Mouse (Mus musculus) urinary bladder, postnatal 36 days (tissue): Measurements from ENCODE around the gene Foxred2.

Experiments used
- DNase-seq, 2 experiments: peaks; one replicate each; pipeline ENCODE4 v3.0.0; 2022; ENCODE audit warnings: low spot score in 2 of 2, mixed read lengths in 1 of 2

The Foxred2 gene

DNA sequence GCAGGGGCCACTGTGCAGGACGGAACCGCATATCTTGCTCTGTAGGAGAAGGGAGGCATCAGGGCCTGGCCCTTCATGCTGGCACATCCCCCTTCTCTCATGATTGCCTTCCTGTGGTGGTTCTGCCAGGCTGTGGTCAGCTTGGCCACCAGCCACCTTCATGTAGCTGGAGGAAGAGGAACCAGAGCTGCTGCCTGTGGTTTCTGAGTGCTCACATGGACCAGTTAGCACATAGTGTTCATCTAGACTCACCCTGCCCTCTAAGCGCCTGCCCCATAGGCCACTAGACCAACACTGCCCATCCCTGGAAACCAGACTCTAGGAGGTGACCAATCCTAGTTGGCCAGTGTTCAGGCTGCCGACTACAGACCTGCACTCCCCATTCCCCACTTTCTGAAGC is 10.8 kb downstream of the Foxred2 start:
- no peak for DNase-seq

DNA sequence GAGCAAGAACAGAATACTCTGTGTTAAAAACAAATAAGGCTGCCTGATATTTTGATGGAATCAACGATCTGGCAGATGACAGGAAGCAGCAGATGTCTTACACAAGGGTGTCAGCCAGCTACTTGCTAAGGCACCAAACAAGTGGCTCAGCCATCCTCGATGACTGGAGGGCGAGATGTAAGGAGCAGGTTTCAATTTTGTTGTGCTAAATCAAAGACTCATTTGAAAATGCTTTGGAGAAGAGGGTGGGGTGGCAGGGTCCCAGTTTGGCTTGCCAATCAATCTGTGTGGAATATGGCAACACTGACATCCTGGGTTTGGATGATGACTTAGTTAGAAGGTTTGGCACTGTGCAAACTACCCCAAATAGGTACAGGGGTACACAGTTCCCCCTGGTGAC is 15.0 kb downstream of the Foxred2 start:
- DNase-seq, result no peak

DNA sequence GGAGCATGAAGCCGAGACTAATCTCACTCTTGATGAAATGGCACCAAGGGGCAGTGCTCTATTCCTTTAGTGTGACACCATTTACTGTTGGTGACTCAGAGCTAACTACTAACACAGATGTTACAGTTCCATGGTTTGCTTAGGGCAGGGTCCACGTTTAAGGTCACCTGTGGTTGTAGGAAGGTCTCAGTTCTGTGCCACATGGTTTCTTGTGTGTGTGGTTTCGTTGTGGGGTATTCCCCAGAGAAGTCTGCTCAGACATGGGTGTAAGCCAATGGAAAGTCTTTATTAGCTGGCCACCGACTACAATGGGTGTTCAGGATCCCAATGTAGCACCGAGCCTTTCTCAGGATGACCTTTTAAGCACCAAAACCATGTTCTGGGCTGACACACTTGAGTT is 18.0 kb downstream of the Foxred2 start:
- no peak for DNase-seq

DNA sequence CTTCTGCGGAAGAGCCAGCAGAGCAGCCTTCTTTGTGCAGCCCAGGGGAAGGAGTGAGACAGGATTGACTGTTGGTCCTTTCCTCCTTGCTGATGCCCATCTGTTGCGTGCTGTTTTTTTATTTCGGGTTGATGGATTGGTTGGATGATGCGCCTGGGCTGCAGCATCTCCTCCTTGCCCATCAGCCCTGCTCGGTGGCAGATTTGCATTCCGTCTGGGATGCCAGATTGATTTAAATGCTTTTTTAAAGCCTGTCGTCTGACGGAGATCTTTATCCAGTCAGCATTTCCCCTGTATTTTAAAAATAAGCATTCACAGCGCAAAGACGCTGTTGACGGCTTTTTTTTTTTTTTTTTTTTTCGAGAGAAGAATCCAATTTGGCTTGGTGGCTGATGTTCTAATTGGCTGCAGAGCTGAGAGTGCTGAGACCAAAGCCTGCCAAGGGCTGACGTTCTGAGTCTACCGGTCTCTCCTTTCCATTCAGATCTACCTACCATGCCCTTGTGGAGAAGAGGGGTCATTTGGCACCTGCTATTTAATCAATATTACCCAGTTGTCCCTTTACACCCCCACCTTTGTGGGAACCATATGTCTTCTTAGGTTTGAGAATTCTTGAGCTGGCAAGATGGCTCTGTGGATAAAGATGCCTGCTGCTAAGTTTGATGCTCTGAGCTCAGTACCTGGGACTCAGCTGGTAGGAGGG is 20.7 kb downstream of the Foxred2 start:
- DNase-seq, result no peak

DNA sequence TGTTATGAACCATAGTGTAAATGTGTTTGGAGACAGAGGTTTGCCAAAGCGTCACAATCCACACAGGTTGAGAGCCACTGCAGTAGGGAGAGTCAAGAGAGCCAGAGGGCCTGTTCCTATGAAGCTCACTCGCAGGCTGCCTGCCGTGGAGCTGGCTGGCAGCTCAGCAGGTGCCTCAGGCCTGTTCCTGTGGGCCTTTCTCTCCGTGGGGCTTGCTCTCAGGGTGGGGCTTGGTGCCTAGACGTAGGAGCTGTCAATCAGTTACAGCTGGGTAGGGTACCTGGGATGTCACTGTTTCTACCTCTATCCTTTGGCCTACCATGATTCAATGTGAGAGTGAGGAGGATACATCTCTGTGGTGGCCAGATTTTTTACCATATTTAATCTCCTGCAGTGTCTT is 21.6 kb downstream of the Foxred2 start:
- DNase-seq, result no peak

DNA sequence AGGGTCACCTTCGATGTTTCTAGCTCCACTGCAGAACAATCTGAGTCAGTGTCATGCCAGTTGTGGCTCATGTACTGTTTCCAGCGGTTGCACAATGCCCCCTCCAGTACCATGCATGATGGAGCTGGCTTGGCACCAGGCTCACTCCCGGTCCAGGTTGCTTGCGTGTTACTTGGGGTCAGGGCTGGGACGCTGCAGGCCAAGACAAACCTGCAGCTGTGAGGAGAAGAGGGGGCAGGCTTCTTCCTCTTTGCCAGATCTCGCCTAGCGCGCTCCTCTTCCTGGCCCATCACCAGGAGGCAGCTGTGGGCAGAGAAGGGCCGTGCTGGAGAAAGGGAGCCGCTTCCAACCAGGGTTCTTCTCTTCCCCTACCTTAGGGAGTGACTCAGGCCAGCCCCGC is 22.2 kb downstream of the Foxred2 start:
- peak in 1 of 2 experiments; percentile 59 for DNase-seq

DNA sequence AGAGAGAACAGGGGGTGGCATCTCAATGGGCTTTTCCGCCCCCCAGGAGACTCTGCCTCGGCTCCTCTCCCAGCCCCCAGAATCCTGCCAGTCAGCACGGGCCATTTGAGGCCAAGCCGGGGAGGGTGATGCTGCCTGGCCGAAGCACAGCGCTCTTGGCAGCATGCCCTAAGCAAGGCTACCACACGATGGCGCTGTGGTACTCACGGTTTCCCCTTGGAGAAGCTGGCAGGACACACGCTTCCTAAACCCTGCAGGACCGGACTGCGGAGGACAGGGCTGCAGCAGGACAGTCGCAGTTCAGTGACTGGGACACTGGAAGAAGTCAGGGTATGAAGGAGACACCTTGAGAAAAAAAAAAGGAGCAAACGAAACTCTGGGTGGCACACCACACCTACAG is 22.8 kb downstream of the Foxred2 start:
- DNase-seq, result peak; percentile 97 to 98

DNA sequence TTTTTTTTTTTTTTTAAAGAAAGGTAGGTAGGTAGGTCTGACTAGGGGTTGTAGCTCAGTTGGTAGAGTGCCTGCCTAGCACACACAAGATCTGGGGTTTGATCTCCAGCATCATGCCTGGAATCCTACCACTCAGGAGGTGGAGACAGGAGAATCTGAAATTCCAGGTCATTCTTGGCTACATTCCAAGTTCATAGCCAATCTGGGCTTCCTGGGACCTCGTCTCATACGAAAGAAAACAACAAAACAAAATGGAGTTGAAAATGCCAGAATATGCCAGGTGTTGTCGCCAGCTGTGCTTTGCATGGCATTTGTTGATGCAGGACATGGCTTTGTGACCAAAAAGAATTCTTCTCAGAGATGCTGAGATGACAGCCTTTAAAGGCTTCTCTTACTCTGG is 23.3 kb downstream of the Foxred2 start:
- DNase-seq, result no peak

DNA sequence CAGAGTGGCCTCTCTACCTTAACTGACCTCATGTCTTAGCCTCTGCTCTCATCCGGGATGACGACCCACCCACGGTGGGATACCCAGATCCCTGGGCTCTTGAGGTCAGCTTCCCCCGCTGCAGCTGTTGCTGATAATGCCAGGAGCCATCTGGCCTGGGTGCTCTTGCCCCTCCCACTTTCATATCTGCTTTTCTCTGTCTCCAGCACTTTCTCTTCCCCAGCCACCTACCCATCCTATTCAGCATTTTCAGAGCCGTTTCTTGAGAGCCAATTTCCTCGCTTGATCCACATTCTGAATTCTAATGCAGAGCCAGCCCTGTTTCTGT is 24.9 kb downstream of the Foxred2 start:
- DNase-seq, result no peak

DNA sequence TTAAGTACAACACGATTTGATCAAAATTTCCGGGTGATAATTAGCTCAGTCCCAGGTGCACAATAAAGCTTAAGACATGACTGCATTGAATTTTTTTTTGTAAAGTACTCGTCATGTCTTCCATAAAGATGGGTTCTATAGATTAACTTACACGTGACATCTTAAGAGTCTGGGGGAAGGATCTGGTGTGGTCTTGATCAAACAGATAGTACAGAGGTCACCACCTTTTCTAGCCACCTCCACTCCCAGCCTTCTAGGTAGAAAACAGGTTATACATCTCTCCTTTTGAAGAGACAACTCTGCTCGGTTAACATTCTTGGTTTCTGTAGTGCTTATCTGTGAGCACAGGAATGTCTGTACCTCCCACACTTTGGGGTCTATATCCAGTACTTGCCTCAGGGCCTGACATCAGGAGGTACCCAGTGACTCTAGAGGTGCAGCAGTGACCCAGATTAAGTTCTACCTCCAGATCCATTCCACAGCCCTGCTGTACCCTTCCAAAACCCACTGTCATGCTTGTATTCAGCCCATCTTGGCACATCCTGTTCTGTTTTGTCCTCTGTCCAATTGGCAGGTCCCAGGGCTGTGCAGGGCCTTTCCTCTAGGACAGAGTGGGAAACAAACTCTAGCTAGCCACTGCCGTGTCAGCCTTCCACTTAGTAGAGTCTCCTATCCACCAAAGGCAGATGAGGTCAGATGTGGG is 25.4 kb downstream of the Foxred2 start:
- no peak for DNase-seq

DNA sequence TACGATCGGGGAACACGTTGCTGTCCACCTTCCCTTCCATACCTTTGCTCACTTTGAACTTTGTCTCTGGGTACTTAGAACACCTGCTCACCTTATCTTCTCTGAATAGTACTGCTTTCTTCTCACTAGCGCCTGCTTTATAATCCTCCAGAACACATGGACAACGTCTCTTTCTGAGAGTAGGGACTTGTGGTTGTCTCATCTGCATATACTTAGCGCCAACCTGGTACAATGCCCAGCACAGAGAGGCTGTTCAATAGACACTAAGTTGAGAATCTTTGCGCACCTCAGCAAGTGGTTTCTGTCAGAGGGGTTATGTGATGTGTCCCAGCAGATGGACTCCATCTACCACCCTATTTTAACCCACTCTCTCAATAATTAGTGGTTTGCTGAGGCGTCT is 26.7 kb downstream of the Foxred2 start:
- DNase-seq, result no peak

DNA sequence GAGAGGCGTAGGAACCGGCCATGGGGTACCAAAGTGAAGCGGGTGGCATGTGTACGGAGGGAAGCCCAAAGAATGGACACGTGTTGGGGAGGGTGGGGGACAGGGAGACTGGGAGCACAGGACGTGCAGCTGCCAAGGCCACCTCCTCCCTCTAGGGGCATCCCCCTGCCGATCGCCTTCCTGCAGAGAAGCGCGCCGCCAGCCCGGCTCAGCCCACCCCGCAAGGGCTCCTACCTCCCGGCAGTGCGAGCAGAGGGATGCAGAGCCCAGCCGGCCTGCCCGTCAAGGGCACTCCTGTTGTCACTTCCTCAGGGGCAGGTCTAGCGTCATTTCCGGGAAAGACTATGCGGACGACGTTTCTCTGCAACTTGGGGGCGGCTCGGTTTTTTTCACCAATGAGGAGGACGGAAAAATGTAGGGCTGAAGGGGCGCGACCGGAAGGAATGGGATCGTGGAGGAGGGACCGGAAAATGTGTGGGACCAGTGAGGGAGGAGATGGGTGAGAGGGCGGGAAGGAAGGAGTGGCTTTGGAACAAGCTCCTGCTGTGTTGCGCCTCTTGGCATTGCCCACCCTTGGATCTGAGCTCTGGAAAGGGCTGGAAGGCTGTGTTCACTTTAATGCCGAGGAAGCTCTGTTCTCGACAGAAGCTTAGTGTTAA is 27.7 kb downstream of the Foxred2 start, which contains the start of gene Txn2:
Gene Txn2 (minus strand): TSS at position 334 of the 659 bp plus-strand sequence.
- peak; percentile 93 to 97 for DNase-seq

DNA sequence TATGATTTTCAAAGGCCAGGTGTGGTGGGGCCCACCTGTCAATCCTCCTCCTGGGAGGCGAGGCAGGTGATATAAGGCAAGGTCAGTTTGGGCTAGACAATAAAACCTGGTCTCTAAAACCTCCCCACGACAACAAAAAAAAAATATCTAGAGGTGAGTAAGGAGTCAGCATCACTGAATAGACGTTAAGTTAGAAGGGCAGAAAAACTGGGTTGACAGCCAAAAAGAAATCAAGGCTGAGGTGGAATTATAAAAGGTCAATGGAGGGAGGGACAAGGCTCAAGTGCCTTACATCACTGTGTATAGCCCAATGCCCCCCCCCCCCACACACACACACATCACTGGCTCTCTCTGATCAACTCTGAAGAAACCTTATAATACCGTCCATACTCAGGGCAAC is 28.4 kb downstream of the Foxred2 start:
- no peak for DNase-seq

DNA sequence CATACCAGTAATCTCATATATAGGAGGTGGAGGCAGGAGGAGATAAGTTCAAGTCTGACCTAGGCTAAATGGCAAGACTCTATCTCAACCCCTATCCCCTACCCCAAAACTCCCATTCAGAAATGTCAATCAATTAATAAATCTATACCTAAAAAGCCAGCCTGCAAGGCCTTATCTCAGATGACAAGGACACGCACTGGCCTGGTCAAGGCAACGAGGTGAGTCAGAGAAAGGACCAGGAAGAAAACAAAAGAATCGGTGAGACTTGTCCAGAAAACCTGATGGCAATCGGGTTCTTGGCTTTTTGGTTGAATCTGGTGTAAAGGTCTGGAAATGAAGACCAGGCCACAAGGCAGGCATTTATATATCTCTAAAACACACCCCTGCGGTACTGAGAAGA is 29.6 kb downstream of the Foxred2 start:
- DNase-seq, result no peak

DNA sequence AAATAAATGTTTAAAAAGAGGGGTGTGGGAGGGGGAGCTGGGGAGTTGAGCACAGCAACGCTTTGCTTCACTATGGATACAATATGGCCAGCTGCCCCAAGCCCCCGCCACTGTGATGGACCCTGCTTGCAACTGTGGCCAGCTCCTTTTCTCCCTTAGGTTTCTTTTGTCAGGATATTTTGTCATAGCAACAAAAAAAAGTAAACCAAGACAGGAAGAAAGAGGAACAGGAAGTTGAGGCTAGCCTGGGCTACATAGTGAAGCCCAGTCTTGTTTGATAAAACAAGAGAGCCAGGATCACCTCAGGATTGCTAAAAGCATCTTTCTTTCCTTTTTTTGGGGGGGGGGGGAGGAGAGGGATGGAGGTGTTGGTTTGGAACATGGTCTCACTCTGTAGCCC is 31.3 kb downstream of the Foxred2 start:
- no peak for DNase-seq

DNA sequence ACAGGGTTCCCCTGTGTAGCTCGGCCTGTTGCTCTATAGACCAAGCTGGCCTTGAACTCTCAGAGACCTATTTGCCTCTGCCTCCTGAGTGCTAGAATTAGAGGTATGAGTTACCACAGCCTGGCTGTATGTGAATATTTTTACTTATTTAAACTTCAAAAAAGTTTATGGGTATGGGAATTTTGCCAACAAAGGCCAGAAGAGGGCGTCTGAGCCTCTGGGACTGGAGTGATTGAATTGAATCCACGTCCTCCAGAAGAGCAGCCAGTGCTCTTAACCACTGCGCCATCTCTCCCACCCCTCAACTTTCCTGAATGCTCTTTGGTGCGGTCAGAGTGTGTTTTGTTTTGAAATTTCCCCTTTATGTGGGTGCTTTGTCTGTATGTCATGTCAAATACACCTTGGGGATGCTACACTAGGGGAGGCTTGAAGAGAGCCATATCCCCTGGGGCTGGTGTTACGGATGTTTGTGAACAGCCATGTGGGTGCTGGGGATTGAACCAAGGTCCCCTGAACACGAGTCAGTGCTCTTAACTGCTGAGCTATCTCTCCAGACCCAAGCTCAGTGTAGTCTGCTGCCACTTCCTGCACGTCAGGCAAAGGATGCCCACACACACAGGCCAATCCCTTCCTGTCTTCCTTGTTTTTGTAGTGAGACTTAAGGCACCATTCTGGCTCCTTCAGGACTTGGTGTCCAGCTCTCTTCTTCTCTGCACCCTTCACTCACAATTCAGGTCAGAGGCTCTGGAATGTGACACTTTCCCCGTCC is 33.1 kb downstream of the Foxred2 start:
- DNase-seq, result no peak

DNA sequence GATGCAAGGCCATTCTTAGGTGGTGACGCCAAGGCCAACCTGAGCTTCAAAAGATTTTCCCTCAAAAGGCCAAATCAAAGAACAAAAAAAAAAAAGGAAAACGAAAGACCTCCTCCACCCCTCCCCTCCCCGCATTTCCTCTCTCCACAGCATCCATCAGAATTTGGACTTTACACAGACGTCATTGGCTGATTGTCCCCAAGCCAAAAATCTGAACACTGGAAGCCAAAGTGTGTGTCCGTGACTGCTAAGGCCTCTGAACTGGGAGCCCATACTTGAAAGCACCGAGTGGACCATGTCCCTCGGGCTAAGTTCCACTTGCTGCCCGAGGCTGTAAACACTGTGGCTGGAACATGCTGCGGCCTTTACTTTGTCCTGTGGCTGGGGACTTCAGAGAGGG is 33.8 kb downstream of the Foxred2 start:
- no peak for DNase-seq

DNA sequence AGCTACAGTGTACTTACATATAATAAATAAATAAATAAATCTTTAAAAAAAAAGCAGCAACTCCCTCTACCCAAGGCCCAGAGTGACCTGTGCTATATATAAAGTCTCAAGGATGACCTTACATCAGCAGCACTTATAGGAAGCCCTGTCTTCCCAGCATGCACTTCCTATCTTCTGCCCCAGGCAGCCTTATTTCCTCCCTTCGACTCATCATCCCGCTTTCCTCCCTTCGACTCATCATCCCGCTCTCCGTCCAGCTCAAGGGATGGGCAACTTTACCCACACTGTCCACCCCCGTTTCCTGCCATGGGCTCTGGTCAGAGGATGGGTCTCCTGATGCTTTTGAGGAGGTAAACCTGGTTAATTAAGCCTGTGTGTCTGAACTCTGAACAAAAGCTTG is 34.9 kb downstream of the Foxred2 start:
- DNase-seq, result no peak

DNA sequence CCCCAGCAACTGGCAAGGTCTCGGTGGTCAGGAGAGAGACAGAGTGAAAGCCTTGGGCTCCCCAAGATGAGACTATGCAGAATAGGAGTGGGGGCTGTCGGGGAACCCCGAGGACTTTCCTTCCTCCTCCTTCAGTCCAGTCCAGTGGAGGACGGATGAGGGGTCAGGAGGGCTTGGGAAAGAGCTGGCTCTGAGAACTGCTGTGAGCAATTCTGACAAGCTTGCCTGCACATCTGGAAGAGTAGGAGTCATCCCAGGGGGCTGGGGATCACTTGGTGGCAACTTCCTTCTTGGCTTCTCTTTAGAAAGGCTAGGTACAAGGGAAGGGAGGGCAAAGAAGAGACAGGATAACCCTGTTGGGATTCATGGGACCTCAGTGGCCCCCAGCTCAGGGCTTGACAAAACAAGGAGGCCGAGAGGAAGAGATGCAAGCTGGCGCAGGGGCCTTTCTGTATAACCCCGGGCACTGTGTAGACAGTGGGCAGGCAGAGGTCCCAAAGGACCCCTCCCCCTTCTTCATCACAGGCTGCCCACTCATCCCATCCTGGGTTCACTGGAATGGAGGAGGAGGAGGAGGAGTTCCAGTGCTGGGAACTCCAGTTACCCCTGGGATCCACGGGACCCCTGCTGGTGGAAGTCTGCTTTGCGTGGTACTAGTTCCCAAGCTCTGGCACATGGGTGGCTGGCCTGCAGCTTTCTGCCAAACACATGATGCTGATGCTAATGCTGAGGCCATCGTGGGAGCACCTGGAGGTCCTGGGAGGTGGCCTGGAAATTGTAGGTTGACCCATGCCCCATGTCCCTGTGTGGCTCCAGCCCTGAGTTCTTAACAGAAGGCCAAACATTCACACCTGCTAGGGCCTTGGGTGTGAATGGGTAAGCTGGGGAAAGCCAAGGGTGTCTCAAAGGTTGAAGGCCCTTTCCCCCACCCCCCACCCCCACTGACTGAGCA is 35.7 kb downstream of the Foxred2 start:
- DNase-seq, result no peak

DNA sequence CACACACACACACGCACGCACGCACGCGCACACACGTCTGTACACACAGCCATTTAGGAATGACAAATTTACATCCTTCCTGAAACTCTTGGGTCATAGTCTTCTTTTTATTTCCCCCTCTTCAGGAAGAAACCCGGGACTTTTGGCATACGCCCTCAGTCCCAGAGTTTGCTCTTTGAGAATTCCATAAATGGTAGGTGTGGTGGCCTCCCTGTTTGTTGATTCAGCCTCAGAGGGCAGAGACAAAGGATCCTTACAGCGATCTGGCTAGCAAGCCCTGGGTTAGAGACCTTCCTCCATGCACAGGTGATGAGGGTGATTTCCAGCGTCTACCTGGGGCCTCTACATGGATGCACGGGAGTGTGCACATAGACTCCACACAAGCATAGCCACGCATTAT is 37.1 kb downstream of the Foxred2 start:
- DNase-seq, result no peak

DNA sequence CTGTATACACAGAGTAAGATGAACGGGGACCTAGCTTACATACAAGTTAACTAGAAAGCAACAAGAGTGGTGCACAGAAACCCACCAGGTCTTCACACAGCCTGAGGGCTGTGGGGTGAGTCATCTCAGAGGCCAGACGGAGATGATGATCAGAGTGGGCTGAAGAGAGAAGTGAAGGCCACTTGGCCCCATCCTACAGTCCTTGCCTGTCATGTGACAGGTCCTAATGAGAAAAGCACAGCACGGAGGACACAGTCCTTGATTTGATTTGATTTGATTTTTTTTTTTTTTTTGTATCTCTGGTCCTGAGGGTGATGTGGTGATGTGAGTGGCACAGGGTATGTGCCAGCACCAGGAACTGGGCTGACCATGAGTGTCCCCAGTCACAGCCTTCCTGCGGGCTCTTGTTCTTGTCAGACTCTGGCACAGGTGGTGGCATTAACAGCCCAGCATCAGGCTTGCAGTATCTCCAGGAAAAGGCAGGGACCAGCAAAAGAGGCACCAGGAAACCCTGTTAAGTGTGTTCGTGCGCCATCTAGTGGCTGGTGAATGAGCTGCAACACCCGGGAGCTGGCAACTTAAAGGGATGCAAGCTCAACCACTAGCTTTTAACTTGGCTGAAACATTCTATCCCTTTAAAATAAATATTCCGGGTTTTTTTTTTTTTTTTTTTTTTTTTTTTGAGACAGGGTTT is 39.5 kb downstream of the Foxred2 start:
- DNase-seq, result peak; percentile 86 to 90
